Mouse (Mus musculus) left cerebral cortex, adult 18-20 months (tissue): ENCODE measurements around the gene Padi2. TPM values are rescaled to one million over a fixed set of nuclear protein-coding genes. Genes with fewer than 3 reads are reported as not detected.

ENCODE experiments used
- DNase-seq, 2 experiments: peaks; one replicate each; pipeline ENCODE4 v3.0.0; 2021 to 2022; ENCODE audit warnings: low spot score in 2 of 2, mixed read lengths in 1 of 2
- total RNA-seq, 2 experiments: library from RNA; stranded (reverse); gene quantifications; 2 replicates each; pipeline ENCODE4 v1.2.3; 2021

Padi2 gene
- total RNA-seq, 2 experiments from 2014 or later: 13.5 to 14.6 TPM

DNA sequence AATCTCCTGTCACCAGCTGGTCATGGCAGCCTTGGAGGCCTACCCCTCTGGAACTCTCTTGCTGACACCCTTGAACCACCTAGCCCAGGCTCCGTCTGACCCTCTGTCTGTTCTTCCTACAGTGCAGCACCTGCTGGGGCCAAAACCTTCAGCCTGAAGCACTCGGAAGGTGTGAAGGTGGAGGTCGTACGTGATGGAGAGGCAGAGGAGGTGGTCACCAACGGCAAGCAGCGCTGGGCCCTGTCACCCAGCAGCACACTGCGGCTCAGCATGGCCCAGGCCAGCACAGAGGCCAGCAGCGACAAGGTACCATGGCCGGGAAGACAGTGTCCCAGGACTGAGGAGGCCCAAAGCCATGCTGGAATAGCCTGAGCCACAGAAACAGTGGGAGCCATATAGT is 11.3 kb downstream of the Padi2 start:
- DNase-seq: no peak

DNA sequence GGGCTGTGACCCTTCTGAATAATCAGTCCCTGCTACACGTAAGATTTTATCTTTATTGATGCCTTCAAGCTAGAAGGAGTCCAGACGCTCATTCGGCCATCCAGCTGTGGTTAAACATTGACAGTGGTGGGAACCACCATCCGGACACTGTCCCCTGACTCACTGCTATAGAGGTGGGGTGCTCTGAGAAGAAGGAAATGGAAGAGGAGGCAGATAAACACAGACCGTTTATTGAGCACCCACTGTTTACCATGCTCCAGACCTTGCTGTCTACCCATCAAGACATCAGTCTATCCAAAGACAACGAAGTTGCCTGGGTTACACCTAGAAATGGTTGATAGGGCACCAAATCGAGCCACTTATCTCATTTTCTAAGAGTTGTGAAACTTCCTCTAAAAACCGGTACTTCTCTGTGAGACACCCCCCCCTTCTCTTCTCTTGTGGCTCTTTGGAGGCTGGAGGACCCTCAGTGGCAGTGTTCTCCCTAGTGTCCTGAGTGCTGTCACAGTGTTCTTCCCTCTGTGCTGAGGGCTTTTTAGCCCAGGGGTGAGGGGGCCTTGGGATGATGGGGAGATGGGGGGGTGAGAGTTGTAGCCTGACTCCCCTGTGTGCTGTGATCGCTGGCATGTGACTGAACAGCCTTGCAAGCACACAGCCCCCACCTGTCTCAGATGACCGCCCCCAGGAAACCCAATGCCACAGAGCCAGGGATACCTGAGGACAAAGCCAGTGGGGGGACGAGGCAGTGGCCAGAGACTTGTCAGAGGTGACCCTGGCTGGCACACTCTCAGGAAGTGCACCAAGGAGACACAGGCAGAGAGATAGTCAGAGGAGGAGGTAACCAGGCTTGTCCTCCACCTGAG is 14.1 kb downstream of the Padi2 start:
- no peak for DNase-seq

- DNase-seq: no peak
These were observed 16.4 kb downstream of the Padi2 start for GRCm38 (mm10) chr4:140922508-140922907.

DNA sequence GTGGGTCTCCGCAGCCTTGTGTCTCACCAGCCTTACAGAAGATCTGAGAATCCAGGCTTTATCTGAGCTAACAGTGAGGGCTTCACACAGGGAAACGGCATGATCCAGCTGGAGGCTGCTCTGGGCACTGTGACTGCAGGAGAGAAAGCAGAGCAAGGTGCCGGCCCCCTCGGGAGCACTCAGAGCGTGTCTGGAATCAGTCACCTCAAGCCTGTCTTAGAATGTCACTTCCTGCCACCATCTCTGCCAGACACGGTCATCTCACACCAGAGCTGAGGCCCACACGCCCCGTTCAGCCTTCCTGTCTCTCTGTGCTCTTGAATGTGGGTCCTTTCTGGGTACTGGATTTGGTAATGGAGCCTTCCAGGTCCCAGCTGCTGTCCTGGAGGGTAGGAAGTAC is 19.5 kb downstream of the Padi2 start:
- no peak for DNase-seq

DNA sequence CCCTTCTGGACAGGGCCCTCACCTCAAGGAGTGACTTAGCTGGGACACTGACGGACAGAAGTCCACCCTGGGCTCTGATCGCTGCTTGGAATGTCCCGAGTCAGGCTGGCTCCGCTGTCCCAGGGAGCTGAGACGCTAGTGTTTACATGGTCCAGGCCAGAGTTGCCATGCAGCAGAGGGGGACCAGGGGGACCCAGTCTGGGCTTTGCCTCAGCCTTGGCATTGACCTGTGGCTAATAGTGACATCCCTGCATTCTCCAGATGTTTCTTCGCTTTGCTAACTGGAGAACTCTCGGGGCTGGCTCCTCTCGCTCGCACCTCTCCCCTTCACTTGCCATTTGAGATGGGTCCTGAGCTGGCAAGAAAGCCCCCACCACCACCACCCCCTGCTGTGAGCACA is 22.2 kb downstream of the Padi2 start:
- no peak for DNase-seq

GRCm38 (mm10) chr4:140929745-140930144 is 23.6 kb downstream of the Padi2 start:
- DNase-seq: peak; percentile 45 to 51

GRCm38 (mm10) chr4:140930900-140931470 is 24.8 kb downstream of the Padi2 start:
- DNase-seq: no peak

GRCm38 (mm10) chr4:140935643-140936042 is 29.5 kb downstream of the Padi2 start:
- no peak for DNase-seq

DNA sequence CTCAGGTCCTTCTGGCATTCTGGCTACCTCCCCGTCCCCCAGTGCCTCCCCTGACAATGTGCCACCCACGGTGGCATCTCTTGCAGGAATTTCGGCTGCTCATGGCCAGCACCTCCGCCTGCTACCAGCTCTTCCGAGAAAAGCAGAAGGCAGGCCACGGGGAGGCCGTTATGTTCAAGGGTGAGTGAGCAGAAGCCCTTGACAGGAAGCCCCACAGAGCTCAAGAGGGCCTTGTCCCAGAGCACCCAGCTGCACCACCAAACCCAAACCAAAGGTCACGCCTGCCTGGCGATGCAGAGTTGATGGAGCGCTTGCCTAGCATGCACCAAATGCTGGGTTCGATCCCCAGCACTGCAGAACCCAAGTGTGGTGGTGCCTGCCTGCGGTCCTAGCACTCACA is 38.2 kb downstream of the Padi2 start:
- no peak for DNase-seq

GRCm38 (mm10) chr4:140944961-140945442 is 38.9 kb downstream of the Padi2 start:
- DNase-seq: no peak

GRCm38 (mm10) chr4:140945571-140945970 is 39.4 kb downstream of the Padi2 start:
- DNase-seq: no peak

- DNase-seq: no peak
These were observed 39.9 kb downstream of the Padi2 start for GRCm38 (mm10) chr4:140946048-140946447.

DNA sequence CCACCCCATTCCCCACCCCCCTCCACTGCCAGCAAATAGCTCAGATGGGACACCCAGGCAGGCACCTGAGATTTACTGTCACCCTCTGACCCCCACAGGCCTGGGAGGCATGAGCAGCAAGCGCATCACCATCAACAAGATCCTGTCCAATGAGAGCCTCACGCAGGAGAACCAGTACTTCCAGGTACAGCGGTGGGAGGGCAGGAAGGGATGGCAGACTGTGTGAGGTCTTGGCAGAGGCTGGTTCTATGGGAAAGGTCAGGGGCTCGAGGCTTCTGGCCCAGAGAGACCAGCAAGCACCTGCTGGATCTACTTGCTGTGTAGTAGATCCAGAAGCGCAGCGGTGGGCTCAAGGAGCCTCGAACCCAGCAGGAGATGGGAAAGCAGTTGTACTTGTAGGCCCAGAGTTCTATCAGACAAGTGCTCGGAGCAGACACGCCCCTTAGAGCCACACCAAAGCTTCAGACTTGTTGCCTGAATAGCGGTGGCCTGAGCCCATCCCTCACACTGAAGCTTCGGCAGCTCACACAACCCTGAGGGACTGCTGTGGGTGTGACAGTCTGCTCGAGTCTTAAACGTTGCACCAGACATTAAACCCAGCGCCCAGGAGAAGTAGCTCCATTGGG is 40.5 kb downstream of the Padi2 start:
- DNase-seq: no peak

GRCm38 (mm10) chr4:140947487-140948440 is 41.6 kb downstream of the Padi2 start:
- no peak for DNase-seq

DNA sequence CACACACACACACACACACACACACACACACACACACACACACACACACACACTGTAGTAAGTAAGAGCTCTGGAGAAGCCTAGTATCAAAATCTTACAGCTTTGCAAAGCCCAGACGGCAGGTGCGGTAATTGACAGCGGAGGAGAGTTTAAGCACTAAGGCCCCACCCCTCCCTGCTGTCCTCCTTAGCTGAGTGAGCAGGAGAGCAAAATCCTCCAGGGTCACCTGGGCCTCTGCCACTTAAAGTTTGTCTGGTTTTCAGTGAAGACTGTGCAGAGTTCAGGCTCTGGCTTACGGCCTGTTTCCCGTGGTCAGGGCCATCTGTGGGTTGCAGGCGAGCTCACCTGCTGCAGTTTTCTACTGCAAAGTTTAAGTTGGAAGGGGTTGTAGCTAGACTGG is 42.3 kb downstream of the Padi2 start:
- no peak for DNase-seq

DNA sequence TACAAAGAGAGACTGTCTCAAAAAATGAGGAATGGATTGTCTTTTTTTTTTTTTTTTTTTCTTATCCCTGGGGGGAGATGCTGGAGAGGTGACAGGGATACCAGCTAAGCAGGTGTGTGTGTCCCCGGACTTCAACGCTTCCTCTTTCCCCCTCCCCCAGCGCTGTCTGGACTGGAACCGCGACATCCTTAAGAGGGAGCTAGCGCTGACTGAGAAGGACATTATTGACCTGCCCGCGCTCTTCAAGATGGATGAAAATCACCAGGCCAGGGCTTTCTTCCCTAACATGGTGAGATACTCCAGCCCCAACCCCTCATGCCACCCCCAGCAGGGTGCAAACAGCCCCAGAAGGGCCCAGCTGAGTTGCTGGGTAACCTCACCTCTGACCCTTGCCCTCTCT is 42.9 kb downstream of the Padi2 start:
- DNase-seq: no peak

GRCm38 (mm10) chr4:140949616-140950015 is 43.5 kb downstream of the Padi2 start:
- DNase-seq: no peak

GRCm38 (mm10) chr4:140950574-140950973 is 44.4 kb downstream of the Padi2 start:
- no peak for DNase-seq

DNA sequence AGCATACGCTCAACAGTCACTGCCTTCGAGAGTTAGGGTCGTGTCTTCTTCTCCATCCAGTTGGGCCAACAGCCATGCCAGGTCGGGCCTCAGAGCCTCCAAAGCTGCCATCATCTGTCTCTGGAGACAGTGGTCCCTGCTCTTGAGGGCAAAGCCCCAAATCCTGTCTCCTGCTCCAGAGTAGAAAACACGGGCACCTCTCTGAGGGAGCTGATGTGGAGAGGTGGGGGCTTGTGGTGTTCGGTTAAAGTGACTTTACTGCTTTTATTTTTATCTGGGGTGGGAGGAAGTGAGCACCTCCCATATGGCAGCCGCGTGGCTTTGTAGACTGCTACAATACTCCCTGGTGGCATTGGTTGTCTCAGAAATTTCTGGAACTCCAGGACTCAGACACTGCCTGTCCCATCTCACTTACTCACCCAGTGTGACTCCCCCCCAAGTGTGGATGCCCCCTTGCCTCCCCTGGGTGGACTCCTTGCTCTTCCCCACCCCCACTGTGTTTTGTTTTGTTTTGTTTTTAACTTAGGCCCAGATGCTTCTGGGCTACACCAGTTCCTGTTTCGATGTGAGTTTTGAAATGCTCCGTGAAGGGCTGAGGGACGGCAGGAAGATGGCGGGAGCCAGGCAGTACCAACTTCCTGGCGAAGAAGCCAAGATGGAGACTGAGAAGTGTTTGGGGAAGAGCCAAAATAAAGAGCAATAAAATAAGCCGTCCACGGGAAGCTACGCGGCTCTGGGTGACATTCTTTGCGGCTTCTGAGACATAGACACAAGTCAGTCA is 45.9 kb downstream of the Padi2 start:
- DNase-seq: no peak

DNA sequence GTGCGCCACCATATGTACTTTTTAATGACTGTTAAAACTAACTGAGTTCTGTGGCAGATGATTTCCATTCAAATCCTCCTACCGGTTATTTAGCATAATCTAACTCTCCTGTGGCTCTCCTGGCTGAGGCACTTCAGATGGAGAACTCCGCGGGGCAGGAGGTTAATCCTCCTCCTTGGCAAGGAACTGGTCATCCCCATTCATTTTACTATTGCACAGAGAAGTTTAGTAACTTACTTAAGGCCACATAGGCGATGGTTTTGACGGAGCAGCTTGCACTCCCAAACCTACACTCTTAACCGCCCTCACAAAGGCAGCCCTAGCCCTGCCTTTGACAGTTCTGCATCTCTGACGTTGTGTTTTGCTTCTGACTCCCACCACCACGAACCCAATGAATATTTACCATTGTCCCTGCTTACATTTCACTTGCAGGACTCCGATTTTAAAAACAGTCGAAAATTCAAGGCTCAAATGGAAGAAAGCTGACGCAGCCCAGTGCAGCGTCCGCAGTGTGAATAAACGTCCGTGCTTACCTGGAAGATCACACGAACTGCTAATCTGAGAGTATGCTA is 51.1 kb downstream of the Padi2 start:
- no peak for DNase-seq
